In the genomic region with DNA sequence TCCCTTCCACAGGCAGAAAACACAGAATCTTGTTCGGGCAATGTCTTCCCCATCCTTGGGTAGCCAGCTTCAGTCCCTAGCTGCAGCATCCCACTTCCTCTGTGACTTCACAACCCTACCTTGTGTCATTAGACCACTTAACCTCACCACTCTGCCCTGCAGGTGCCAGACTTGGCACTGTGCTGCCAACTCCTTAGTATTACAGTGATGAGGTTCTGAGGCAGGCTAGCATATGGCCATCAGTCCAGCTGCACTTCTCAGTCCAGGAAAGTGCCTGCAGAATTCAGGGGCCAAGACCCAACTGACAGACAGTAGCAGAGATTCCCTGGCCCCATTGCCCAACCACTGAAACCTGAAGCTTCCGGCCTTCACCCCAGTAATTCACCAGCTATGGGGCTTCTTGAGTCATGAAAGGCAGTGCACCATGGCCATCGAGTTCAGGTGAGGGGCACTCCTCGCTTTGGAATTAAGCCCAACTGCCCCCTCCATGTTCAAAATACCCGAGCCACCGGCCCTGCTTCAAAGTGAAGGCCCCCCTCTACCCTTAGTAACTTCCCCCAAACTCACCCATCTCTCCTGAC, we compare ENCODE assay signal across 8 mouse cellular contexts. TPM values are rescaled to one million over a fixed set of nuclear protein-coding genes. Genes with fewer than 3 reads are reported as not detected.
A peak's percentile ranks its signal among the peaks of the same experiment; 100 is the strongest.
DNase-seq lines count a peak whose midpoint lies in the region; ATAC-seq and TF ChIP-seq lines count a peak whose summit lies in the region.

No protein-coding gene starts in this region.

- H3K4me1 ChIP-seq in ES-Bruce4 (ENCODE audit: control insufficient read depth, insufficient read depth, low read length), result no peaks in the 10 kb centered on the region
- peaks cover 28% of the 10 kb centered on the region for H3K4me1 ChIP-seq in liver, embryonic 11.5 days (replicated peaks; ENCODE audit: control insufficient read depth, insufficient read depth, low read length)

- ATAC-seq in granulocyte monocyte progenitor cell, adult 5-6 weeks (replicated peaks; ENCODE audit: poor library complexity, severe bottlenecking), result peak; percentile 45
- no peak for ATAC-seq in liver, embryonic 11.5 days (replicated peaks; ENCODE audit: low FRiP score)

- TF ChIP-seq CTCF in ES-Bruce4 (IDR thresholded peaks at IDR 0.05; ENCODE audit: low read depth, low read length), result no peak

- H3K27me3 ChIP-seq in ES-Bruce4 (ENCODE audit: control insufficient read depth, insufficient read depth, low read length, poor library complexity, severe bottlenecking), result no peaks in the 10 kb centered on the region; the same call in 1 of the 2 replicates
- no peaks in the 10 kb centered on the region for H3K27me3 ChIP-seq in liver, embryonic 11.5 days (replicated peaks; ENCODE audit: control insufficient read depth, insufficient read depth, low read length)

- no peak overlapping the region for H3K27ac ChIP-seq in ES-Bruce4 (ENCODE audit: insufficient read depth, low read length)
- H3K27ac ChIP-seq in liver, embryonic 11.5 days (ENCODE audit: low read depth, low read length), result peak overlapping the region; percentile 73

- no peak for TF ChIP-seq POLR2A in ES-Bruce4 (IDR thresholded peaks at IDR 0.05; ENCODE audit: insufficient read depth, low read length)

- intact Hi-C loops in heart, postnatal 14 days (cut with DNase I), result loop anchor here (5.0 kb wide), 1 partner anchor 70 kb away; the partner anchor contains the start of gene Blvra

- H3K4me3 ChIP-seq in ES-Bruce4 (ENCODE audit: low read depth, low read length), result peak overlapping the region; percentile 75
- H3K4me3 ChIP-seq in liver, embryonic 11.5 days (ENCODE audit: low read depth, low read length), result peak overlapping the region; percentile 74

- TF ChIP-seq EP300 in ES-Bruce4 (IDR thresholded peaks at IDR 0.05; ENCODE audit: insufficient read depth, low read depth, low read length), result no peak

- no peaks in the 10 kb centered on the region for H3K9me3 ChIP-seq in ES-Bruce4 (replicated peaks; ENCODE audit: control insufficient read depth, insufficient read depth, low read length, poor library complexity, severe bottlenecking)
- H3K9me3 ChIP-seq in liver, embryonic 11.5 days (ENCODE audit: control insufficient read depth, low read length), result peaks cover 3% of the 10 kb centered on the region; the same call in 1 of the 2 replicates

- peak; percentile 11 to 38 for DNase-seq in heart, adult 18-20 months
- DNase-seq in heart, postnatal 14 days, result no peak
- no peak for DNase-seq in liver, embryonic 11.5 days (ENCODE audit: low spot score)
- DNase-seq in thymus, postnatal 4 days, result peak; percentile 21
- DNase-seq in T-cell, adult 2 months (ENCODE audit: low spot score), result no peak
- DNase-seq in yolk sac, embryonic 10.5 days (ENCODE audit: low spot score), result no peak

- peak overlapping the region; percentile 54 for H3K9ac ChIP-seq in ES-Bruce4 (ENCODE audit: low read depth, poor library complexity, severe bottlenecking)
- H3K9ac ChIP-seq in liver, embryonic 11.5 days (ENCODE audit: low read depth, low read length), result peak overlapping the region; percentile 84

- H3K4me2 ChIP-seq in liver, embryonic 11.5 days, result peak overlapping the region; percentile 97

- 9% methylated on average over 6 of the region's 6 CpGs for WGBS in liver, embryonic 11.5 days

- peaks cover 5% of the 10 kb centered on the region; the same call in 1 of the 2 replicates for H3K36me3 ChIP-seq in ES-Bruce4 (ENCODE audit: control insufficient read depth, insufficient read depth, low read length, poor library complexity, severe bottlenecking)
- H3K36me3 ChIP-seq in liver, embryonic 11.5 days (ENCODE audit: control insufficient read depth, insufficient read depth, low read length), result peaks cover 26% of the 10 kb centered on the region

RNA-seq across cellular contexts. Expression of gene Itpripl1, which starts 0.6 kb away (rescaled TPM):
- total RNA-seq in heart, adult 18-20 months (2021), result 10 to 100 TPM; 17.3 to 18.3 TPM
- total RNA-seq in heart, postnatal 14 days (2021), result 10 to 100 TPM; 16.4 to 21.3 TPM
- polyA plus RNA-seq in ES-Bruce4 (2011; ENCODE audit: insufficient read depth, insufficient read length, low read depth, missing spikeins), result 9.1 and 10.2 TPM in 2 replicates
- 27.7 and 33.8 TPM in 2 replicates for total RNA-seq in granulocyte monocyte progenitor cell, adult 5-6 weeks (2014; fragmentation: Nextera tagmentation)
- 22.5 and 26.2 TPM in 2 replicates for total RNA-seq in granulocyte monocyte progenitor cell, adult 5-6 weeks (2017)
- polyA plus RNA-seq in liver, embryonic 11.5 days (2014; fragmentation: Nextera tagmentation; extraction: Ambion mirVana), result 32.1 and 33.4 TPM in 2 replicates

RNA-seq across cellular contexts. Expression of gene Ncaph, which starts 8.9 kb away (rescaled TPM):
- total RNA-seq in heart, adult 18-20 months (2021), result 1 to 10 TPM in 1 of 2 experiments, under 1 TPM in 1; 0.79 to 1.3 TPM
- total RNA-seq in heart, postnatal 14 days (2021), result 1 to 10 TPM; 4.9 to 7.5 TPM
- 90.3 and 97.1 TPM in 2 replicates for polyA plus RNA-seq in ES-Bruce4 (2011; ENCODE audit: insufficient read depth, insufficient read length, low read depth, missing spikeins)
- total RNA-seq in granulocyte monocyte progenitor cell, adult 5-6 weeks (2014; fragmentation: Nextera tagmentation), result 39.1 and 52.5 TPM in 2 replicates
- 49.6 and 61.3 TPM in 2 replicates for total RNA-seq in granulocyte monocyte progenitor cell, adult 5-6 weeks (2017)
- polyA plus RNA-seq in liver, embryonic 11.5 days (2014; fragmentation: Nextera tagmentation; extraction: Ambion mirVana), result 89.9 and 105 TPM in 2 replicates

Comparison
In these comparisons a context has a peak if more than half of its experiments do, and no peak if none do; other contexts are left out.
1. DNase-seq: peak in heart, adult 18-20 months (2 of 2) and thymus, postnatal 4 days (single experiment); none in heart, postnatal 14 days (0 of 2), liver, embryonic 11.5 days (single experiment), T-cell, adult 2 months (single experiment) and yolk sac, embryonic 10.5 days (single experiment).
2. RNA of gene Ncaph, which starts 8.9 kb away (total RNA-seq): 39.1 to 61.3 TPM in granulocyte monocyte progenitor cell, adult 5-6 weeks; 4.9 to 7.5 TPM in heart, postnatal 14 days and 0.79 to 1.3 TPM in heart, adult 18-20 months; every median in the first group is over 4 times any median in the second.